Mouse (Mus musculus) E14TG2a.4 (cell line): ENCODE data around the gene Aicda.

ENCODE experiments used
- CTCF ChIP-seq: conservative IDR thresholded peaks from 2 replicates; pipeline ENCODE4 v1.5.1; 2014; ENCODE audit warnings: low read length
- NANOG ChIP-seq: IDR thresholded peaks from 2 replicates; pipeline ENCODE4 v1.6.1; 2014; ENCODE audit warnings: borderline replicate concordance, low read length, mixed read lengths
- POU5F1 ChIP-seq: IDR thresholded peaks from 2 replicates; pipeline ENCODE4 v1.6.1; 2014; ENCODE audit warnings: low read length, borderline replicate concordance

DNA sequence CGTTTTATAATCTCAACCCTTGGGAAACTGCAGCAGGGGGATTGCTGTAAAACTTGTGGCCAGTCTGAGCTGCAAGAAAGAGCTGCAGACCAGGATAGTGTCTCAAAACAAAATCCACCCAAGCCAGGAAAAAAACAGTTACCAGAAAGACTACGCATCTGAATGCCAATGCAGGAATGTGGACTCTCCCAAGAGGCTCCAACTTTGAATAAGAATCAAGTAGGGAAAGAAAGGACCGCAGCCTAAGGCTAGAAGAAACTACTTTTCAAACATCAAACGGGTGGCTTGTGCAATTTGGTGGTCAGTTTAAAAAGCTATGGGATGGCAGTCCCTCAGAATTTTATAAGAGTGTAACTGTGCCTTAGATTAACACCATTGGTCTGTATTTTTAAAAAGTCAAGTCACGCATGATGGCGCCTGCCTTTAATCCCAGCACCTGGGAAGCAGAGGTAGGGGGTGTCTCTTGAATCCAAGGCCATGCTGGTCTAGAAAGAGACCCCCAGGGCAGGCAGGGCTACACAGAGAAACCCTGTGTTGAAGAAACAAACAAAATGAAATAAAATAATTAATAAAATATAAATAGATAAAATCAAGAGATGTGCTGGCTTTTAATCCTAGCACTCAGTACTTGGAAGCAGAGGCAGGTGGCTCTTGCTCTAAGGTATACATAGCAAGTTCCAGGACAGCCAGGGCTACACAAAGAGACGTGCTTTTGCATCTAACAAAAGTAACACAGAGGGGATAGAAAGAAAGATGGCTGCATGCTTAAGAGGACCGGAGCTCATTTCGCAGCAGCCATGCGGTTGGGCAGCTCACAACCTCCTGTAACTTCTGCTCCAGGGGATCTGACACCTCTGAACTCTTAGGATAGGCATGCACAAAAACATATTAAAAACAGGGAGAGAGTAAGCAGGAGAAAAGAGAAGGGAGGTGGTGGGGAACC is 55.1 kb downstream of the Aicda start:
- TF ChIP-seq CTCF (no peak), POU5F1 (peak; percentile 93), NANOG (0 out of 2 replicates have a peak, but pooled peaks have one; percentile 26)
